Mouse (Mus musculus) liver, embryonic 14.5 days (tissue): Measurements from ENCODE around the gene Hdc.

Experiments used
- CTCF ChIP-seq: IDR thresholded peaks from 2 replicates; pipeline ENCODE4 v1.5.1; 2016; ENCODE audit warnings: antibody characterized with exemption, low read depth, control low read depth
- EP300 ChIP-seq: IDR thresholded peaks from 2 replicates; pipeline ENCODE4 v1.6.1; 2016; ENCODE audit warnings: antibody characterized with exemption, low read depth

DNA sequence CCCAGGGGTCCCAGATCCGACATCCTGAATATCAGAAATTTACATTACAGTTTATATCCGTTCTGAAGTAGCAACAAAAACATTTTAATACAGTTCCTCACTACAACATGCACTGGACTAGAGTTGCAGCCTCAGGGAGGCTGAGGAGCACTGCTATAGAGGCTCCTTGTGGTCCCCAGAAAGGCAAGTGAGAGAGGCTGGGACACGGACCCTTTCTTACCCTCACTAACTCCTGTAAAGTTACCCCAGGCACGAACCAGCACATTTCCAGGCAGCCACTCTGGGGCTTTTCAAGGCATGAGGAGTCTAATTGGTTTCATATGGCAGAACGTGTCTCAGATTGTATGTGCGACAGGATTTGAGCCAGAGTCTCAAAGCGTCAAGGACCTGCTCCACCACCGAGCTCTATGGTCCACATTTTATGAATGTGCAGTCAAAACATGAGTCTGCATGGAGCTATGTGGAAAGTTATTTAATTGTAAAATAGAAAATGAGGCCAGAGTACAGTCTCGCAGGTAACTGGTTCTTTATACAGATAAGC lies 9.4 kb upstream of the Hdc start:
- no peak for TF ChIP-seq CTCF
- no peak for TF ChIP-seq EP300
